8 mouse cellular contexts compared by ENCODE assay signal in genomic region chr12:108792546-108793452, GRCm38 (mm10). TPM values are rescaled to one million over a fixed set of nuclear protein-coding genes. Genes with fewer than 3 reads are reported as not detected.
DNase-seq lines count a peak whose midpoint lies in the region; ATAC-seq lines count a peak whose summit lies in the region.

TSS of gene Yy1 (plus strand) at chr12:108792973.

- H3K9me3 ChIP-seq in heart, embryonic 10.5 days = no peaks in the 10 kb centered on the region
- no peaks in the 10 kb centered on the region for H3K9me3 ChIP-seq in kidney, embryonic 15.5 days (replicated peaks)

- H3K27ac ChIP-seq in heart, embryonic 10.5 days = peak within 1 kb of the TSS; percentile 97
- peak within 1 kb of the TSS; percentile 100 for H3K27ac ChIP-seq in kidney, embryonic 15.5 days

- under 1% methylated on average over 113 of the region's 127 CpGs for WGBS in heart, embryonic 10.5 days
- WGBS in kidney, embryonic 15.5 days = under 1% methylated on average over 78 of the region's 127 CpGs

- H3K4me1 ChIP-seq in heart, embryonic 10.5 days = peaks cover 13% of the 10 kb centered on the region
- H3K4me1 ChIP-seq in kidney, embryonic 15.5 days = peaks cover 39% of the 10 kb centered on the region

- no peaks in the 10 kb centered on the region for H3K27me3 ChIP-seq in heart, embryonic 10.5 days (ENCODE audit: insufficient read depth, poor library complexity, severe bottlenecking)
- no peaks in the 10 kb centered on the region for H3K27me3 ChIP-seq in kidney, embryonic 15.5 days

- peak within 1 kb of the TSS; percentile 99 for H3K4me3 ChIP-seq in heart, embryonic 10.5 days
- peak within 1 kb of the TSS; percentile 98 for H3K4me3 ChIP-seq in kidney, embryonic 15.5 days (replicated peaks)

- peak; percentile 86 for ATAC-seq in erythroblast, adult 5-6 weeks (replicated peaks; ENCODE audit: low FRiP score, poor library complexity, severe bottlenecking)
- peak; percentile 94 for ATAC-seq in kidney, embryonic 15.5 days (replicated peaks; ENCODE audit: low FRiP score)
- ATAC-seq in monocyte, adult 5-6 weeks (replicated peaks; ENCODE audit: insufficient number of reproducible peaks, low FRiP score, low TSS enrichment, poor library complexity, severe bottlenecking) = peak; percentile 85

- H3K36me3 ChIP-seq in heart, embryonic 10.5 days = no peaks in the 10 kb centered on the region
- 0 out of 2 replicates have a peak, but pooled peaks cover 8% of the 10 kb centered on the region for H3K36me3 ChIP-seq in kidney, embryonic 15.5 days

- H3K9ac ChIP-seq in kidney, embryonic 15.5 days = peak within 1 kb of the TSS; percentile 94

- peak; percentile 99 for DNase-seq in B cell, adult 2 months
- peak; percentile 99 for DNase-seq in brain, adult 2 months (ENCODE audit: low read depth, low spot score)
- peak; percentile 98 for DNase-seq in heart, embryonic 10.5 days (ENCODE audit: low spot score)
- peak; percentile 99 for DNase-seq in liver
- DNase-seq in spleen, postnatal 4 days (ENCODE audit: low spot score in 2 of 2) = peak; percentile 99

- H3K4me2 ChIP-seq in kidney, embryonic 15.5 days = peak within 1 kb of the TSS; percentile 67

RNA-seq across cellular contexts. Expression of gene Yy1, which starts in this region (rescaled TPM):
- 15.8 and 29.5 TPM in 2 replicates for total RNA-seq in erythroblast, adult 5-6 weeks (2015; ENCODE audit: low replicate concordance)
- 31.0 and 43.9 TPM in 2 replicates for total RNA-seq in erythroblast, adult 5-6 weeks (2017; ENCODE audit: low replicate concordance)
- polyA plus RNA-seq in heart, embryonic 10.5 days (2016; fragmentation: Nextera tagmentation; extraction: Ambion mirVana) = 11.8 and 17.5 TPM in 2 replicates
- polyA plus RNA-seq in kidney, embryonic 15.5 days (2015; fragmentation: Nextera tagmentation; extraction: Ambion mirVana) = 19.1 and 20.4 TPM in 2 replicates
- 51.4 to 60.9 TPM (median 60.3 TPM) in 3 replicates for total RNA-seq in monocyte, adult 5-6 weeks (2017)

Comparison
In these comparisons a context has a peak if more than half of its experiments do, and no peak if none do; other contexts are left out.
1. Peak in every context shown above with its lines: DNase-seq, ATAC-seq, H3K4me3 ChIP-seq and H3K27ac ChIP-seq.